Mouse (Mus musculus) thymus, postnatal 36 days (tissue): ENCODE results near the gene Ndufs3.
"Not testable (repeated sequence)": the region's sequence is repeated elsewhere in the genome, so short reads cannot be mapped to it uniquely, and the experiment has no call there.

Experiments used
- DNase-seq, 2 experiments: peaks; one replicate each; pipeline ENCODE4 v3.0.0; 2022; ENCODE audit warnings: mixed read lengths in 2 of 2

Ndufs3 gene

GRCm38 (mm10) chr2:90904856-90905224, 213 bp upstream of the Ndufs3 start:
- no peak for DNase-seq

DNA sequence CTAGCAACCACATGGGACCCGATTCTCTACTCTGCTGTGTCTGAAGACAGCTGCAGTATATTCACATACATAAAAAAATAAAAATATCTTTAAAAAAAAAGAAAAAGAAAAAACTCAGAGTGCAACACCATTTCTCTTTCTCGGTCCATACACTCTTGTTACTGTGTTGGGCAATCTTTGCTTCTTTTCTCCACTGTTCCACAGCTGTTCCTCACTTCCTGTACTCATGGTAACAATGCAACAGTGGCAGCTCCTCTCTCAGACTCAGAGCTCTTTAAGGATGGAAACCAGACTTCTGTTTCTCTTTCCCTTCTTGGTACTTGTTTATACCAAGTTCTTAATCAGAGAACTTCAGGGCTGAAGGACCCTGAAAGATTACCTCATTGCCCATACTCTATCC, 1.2 kb downstream of the Ndufs3 start:
- DNase-seq: no peak

GRCm38 (mm10) chr2:90894299-90894677, 10.3 kb downstream of the Ndufs3 start:
- not testable (repeated sequence) for DNase-seq

DNA sequence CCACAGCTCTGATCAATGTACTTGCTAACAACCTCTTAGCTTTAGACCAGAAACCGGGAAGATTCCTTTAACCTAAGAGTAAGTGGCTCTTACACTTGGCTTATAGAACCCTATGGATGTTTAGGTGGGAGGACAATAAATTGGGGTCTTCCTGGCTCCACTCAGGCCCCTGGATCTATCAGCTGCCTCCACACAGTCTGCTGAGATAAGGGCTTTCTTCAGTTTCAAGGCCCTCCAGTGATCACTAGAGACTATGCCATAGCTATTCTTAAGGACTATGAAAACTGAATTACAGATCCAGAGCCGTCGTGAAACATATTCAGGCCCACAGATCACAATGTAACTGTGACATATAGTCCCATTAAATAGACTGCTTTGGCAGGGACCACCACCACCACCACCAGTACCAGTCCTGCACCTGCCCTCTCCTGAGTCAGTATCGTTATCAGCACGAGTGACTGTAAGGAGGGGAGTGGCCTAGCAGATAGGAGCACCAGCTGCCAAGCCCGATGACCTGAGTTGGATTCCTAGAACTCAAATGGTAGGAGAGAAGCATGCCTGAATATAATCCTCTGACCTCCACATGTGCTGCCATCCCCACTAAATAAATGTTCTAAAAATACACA, 10.8 kb downstream of the Ndufs3 start:
- DNase-seq: no peak

DNA sequence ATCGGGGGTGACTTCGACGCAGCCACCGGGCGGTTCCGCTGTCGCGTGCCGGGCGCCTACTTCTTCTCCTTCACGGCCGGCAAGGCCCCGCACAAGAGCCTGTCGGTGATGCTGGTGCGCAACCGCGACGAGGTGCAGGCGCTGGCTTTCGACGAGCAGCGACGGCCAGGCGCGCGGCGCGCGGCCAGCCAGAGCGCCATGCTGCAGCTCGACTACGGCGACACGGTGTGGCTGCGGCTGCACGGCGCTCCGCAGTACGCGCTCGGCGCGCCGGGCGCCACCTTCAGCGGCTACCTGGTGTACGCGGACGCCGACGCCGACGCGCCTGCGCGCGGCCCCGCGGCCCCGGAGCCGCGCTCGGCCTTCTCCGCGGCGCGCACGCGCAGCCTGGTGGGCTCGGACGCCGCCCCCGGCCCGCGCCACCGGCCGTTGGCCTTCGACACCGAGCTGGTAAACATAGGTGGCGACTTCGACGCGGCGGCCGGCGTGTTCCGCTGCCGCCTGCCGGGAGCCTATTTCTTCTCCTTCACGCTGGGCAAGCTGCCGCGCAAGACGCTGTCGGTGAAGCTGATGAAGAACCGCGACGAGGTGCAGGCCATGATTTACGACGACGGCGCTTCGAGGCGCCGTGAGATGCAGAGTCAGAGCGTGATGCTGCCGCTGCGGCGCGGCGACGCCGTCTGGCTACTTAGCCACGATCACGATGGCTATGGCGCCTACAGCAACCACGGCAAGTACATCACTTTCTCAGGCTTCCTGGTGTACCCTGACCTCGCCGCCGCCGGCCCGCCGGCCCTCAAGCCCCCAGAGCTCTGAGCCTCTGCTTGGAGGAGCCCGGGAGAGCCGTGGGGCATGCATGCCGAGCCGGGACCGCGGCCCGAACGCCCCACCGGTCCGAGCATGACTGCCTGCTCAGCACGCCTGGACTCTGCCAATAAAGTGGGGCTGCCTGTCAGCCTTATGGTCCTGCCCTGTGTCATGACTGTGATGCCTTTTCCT, 14.8 kb downstream of the Ndufs3 start:
- DNase-seq: peak; percentile 43 to 60

- no peak for DNase-seq
Measured at GRCm38 (mm10) chr2:90887627-90888026, 17.0 kb downstream of the Ndufs3 start.

GRCm38 (mm10) chr2:90886436-90886835, 18.2 kb downstream of the Ndufs3 start:
- no peak for DNase-seq

- no peak for DNase-seq
Measured at GRCm38 (mm10) chr2:90885218-90886041, 19.2 kb downstream of the Ndufs3 start, which contains the start of gene C1qtnf4. Gene C1qtnf4, plus strand, starts transcription at chr2:90885860.

DNA sequence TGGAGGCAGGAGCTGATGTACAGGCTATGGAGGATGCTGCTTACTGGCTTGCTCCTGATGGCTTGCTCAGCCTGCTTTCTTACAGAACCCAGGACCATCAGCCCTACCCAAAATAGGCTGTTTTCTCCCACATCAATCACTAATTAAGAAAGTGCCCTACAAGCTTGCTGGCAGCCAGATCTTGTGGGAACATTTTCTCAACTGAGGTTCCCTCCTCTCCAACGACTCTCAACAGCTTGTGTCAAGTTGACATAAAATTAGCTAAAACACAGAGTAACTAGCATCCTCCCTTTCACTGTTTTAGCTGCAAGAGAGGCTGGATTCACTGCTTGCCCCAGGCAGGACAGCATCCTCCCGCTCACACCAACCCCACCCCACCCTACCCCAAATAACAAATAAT, 22.8 kb downstream of the Ndufs3 start:
- no peak for DNase-seq

GRCm38 (mm10) chr2:90880144-90880785, 24.4 kb downstream of the Ndufs3 start:
- DNase-seq: no peak

GRCm38 (mm10) chr2:90879419-90879818, 25.2 kb downstream of the Ndufs3 start:
- DNase-seq: no peak

- no peak for DNase-seq
Measured at GRCm38 (mm10) chr2:90877584-90878259, 26.9 kb downstream of the Ndufs3 start.

DNA sequence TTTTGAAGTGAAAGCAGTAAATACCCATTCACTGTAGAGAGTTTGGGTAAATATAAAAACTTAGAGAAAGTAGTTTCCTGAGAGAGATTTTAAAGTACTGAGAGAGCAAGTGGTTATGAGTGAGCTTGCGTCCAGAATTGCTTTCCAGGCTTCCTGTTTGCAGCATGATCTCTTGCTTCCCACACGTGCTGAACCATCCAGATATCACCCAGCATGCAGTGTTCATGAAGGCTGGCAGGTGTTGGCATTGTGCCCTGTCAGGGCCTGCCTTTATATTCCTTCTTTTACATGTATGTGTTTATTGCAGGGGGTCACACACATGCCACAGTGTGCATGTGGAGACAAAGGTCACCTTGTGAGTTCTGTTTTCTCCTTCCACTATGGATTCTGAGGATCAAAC, 29.4 kb downstream of the Ndufs3 start:
- no peak for DNase-seq

DNA sequence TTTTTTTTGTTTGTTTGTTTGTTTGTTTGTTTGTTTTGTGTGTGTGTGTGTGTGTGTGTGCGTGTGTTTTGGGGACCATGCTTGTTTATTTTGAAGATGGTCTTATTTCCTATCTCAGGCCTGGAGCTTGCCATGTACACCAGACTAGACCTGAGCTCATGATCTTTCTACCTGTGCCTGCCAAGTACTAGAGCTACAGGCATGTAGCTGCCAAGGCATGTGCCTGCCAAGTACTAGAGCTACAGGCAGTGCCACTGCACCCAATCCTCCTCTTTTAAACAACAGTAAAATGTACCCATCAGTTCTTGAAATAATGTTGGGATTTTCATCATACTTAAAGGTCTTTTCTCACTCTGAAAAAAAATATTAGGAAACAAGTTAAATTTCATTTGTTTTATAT, 30.6 kb downstream of the Ndufs3 start:
- DNase-seq: no peak

- no peak for DNase-seq
Measured at GRCm38 (mm10) chr2:90871180-90871961, 33.3 kb downstream of the Ndufs3 start.

GRCm38 (mm10) chr2:90870136-90870601, 34.5 kb downstream of the Ndufs3 start:
- DNase-seq: no peak

GRCm38 (mm10) chr2:90866524-90866923, 38.1 kb downstream of the Ndufs3 start:
- DNase-seq: peak; percentile 70 to 72

DNA sequence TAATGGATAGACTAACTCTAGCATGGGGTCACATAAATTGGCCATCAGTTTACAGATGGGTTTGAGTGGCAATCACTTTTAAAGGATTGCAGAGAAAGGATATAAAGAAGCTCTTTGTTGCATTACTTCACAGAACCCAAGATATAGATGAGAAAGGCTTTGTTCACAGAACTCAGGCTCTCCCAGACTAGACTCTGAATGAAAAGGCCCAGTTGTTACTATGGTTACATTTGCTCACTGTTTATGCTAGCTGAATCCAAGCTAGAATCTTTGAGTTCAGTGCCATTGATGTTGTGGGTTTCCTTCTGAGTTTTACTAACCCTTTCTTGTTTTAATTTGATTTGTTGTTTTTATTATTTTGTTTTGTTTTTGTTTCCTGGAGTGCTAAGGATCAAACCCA, 40.4 kb downstream of the Ndufs3 start:
- no peak for DNase-seq

DNA sequence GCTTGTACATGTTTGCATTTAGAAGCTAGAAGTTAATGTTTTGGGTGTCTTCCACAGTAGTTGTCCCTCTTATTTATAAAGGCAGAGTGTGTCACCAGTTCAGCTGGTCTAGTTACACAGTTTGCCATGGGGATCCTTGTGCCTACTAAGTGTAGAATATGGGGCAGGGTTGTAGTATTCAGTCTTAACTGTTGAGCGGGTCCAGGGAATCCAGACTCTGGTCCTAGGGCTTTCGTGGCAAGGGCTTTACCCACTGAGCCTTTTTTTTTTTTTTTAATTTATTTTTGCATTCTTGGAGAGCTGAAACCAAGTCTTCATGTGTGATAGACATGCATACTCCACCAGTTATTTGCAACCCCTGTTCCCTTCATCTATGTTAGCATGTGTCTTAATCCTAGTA, 43.1 kb downstream of the Ndufs3 start:
- DNase-seq: no peak

DNA sequence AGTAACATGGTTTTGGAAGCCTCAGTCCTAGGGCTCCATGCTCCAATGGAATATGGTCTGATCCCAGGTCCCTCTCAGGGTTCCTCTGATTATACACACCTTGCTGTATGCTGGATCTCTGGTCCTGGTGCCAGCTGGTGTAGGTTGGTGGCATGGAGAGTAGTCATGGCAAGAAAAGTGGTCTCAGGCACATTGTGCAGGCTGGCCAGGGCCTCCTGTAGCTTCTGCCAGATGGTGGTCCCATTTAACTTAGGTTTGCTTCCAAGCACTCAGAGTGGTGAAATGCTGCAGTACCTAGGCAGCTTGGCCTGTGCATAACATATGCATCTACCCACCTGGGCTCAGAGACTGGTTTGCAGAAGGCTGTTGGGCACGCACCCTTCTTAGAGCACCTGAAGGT, 54.2 kb downstream of the Ndufs3 start:
- DNase-seq: no peak

DNA sequence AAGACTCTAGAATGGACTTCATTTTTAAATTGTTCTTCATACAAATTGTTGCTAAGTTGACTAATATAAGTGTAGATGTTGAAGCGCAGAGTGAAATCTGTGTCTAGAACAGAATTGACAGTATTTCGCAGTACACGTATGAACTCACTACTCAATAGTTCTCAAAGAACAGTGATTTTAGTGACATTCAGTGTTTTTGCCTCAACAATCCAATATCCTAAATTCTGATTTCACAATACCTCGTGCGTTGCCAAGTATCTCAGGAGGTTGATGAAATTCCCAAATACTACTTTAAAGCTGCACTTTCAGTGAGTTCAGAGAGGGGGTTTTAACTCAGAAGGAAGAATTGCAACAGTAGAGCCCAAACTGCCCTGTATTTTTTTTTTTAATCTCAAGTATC, 56.3 kb downstream of the Ndufs3 start:
- DNase-seq: no peak
